In genomic region chr11:97279405-97280215, GRCm38 (mm10) we compare ENCODE assay signal across 8 mouse cellular contexts. TPM values are rescaled to one million over a fixed set of nuclear protein-coding genes. Genes with fewer than 3 reads are reported as not detected.
A peak's percentile ranks its signal among the peaks of the same experiment; 100 is the strongest.
DNase-seq lines count a peak whose midpoint lies in the region; ATAC-seq lines count a peak whose summit lies in the region.

No protein-coding gene starts in this region.

- peaks cover 15% of the 10 kb centered on the region for H3K4me1 ChIP-seq in limb, embryonic 12.5 days (replicated peaks)
- peaks cover 26% of the 10 kb centered on the region for H3K4me1 ChIP-seq in midbrain, embryonic 13.5 days (replicated peaks)

- H3K4me3 ChIP-seq in limb, embryonic 12.5 days (replicated peaks) = peak overlapping the region; percentile 99
- H3K4me3 ChIP-seq in midbrain, embryonic 13.5 days (replicated peaks) = peak overlapping the region; percentile 100

- no peaks in the 10 kb centered on the region for H3K27me3 ChIP-seq in limb, embryonic 12.5 days
- H3K27me3 ChIP-seq in midbrain, embryonic 13.5 days = no peaks in the 10 kb centered on the region

- DNase-seq in urinary bladder, adult 18-20 months (ENCODE audit: low spot score in 2 of 2) = peak; percentile 15 to 37
- DNase-seq in urinary bladder, postnatal 10 days (ENCODE audit: low spot score) = no peak
- peak; percentile 85 for DNase-seq in embryo, embryonic 9.5 days (ENCODE audit: extremely low spot score)
- peak; percentile 43 for DNase-seq in kidney, adult 11 months
- DNase-seq in spleen, postnatal 36 days (ENCODE audit: low spot score in 2 of 2) = peak; percentile 10 to 15

- 1% methylated on average over 63 of the region's 64 CpGs for WGBS in limb, embryonic 12.5 days
- under 1% methylated on average over 63 of the region's 64 CpGs for WGBS in midbrain, embryonic 13.5 days

- peak overlapping the region; percentile 96 for H3K27ac ChIP-seq in limb, embryonic 12.5 days
- peak overlapping the region; percentile 99 for H3K27ac ChIP-seq in midbrain, embryonic 13.5 days

- H3K9ac ChIP-seq in limb, embryonic 12.5 days (replicated peaks) = peak overlapping the region; percentile 99
- H3K9ac ChIP-seq in midbrain, embryonic 13.5 days (replicated peaks) = peak overlapping the region; percentile 99

- peak overlapping the region; percentile 65 for H3K4me2 ChIP-seq in limb, embryonic 12.5 days
- H3K4me2 ChIP-seq in midbrain, embryonic 13.5 days (replicated peaks) = peak overlapping the region; percentile 63

- H3K36me3 ChIP-seq in limb, embryonic 12.5 days = no peaks in the 10 kb centered on the region
- no peaks in the 10 kb centered on the region for H3K36me3 ChIP-seq in midbrain, embryonic 13.5 days

- H3K9me3 ChIP-seq in limb, embryonic 12.5 days = peaks cover under 1% of the 10 kb centered on the region; the same call in 1 of the 2 replicates
- H3K9me3 ChIP-seq in midbrain, embryonic 13.5 days = no peaks in the 10 kb centered on the region; the same call in 1 of the 2 replicates

- peak; percentile 65 for ATAC-seq in granulocyte monocyte progenitor cell, adult 5-6 weeks (replicated peaks; ENCODE audit: poor library complexity, severe bottlenecking)
- peak; percentile 73 for ATAC-seq in limb, embryonic 12.5 days (ENCODE audit: insufficient number of reproducible peaks, insufficient read depth, low FRiP score, low TSS enrichment, low read depth)
- peak; percentile 93 for ATAC-seq in midbrain, embryonic 13.5 days

RNA-seq across cellular contexts. Expression of gene Npepps, which starts 0.8 kb away (rescaled TPM):
- total RNA-seq in granulocyte monocyte progenitor cell, adult 5-6 weeks (2014; fragmentation: Nextera tagmentation) = 46.9 and 69.3 TPM in 2 replicates
- 21.6 and 31.3 TPM in 2 replicates for total RNA-seq in granulocyte monocyte progenitor cell, adult 5-6 weeks (2017)
- polyA plus RNA-seq in limb, embryonic 12.5 days (2016; fragmentation: Nextera tagmentation; extraction: Ambion mirVana) = 81.1 and 85.8 TPM in 2 replicates
- polyA plus RNA-seq in midbrain, embryonic 13.5 days (2015; fragmentation: Nextera tagmentation; extraction: Ambion mirVana) = 146 and 156 TPM in 2 replicates

RNA-seq across cellular contexts. Expression of gene Mrpl45, which starts 35.9 kb away (rescaled TPM):
- 26.6 and 36.0 TPM in 2 replicates for total RNA-seq in granulocyte monocyte progenitor cell, adult 5-6 weeks (2014; fragmentation: Nextera tagmentation)
- 25.7 and 26.6 TPM in 2 replicates for total RNA-seq in granulocyte monocyte progenitor cell, adult 5-6 weeks (2017)
- polyA plus RNA-seq in limb, embryonic 12.5 days (2016; fragmentation: Nextera tagmentation; extraction: Ambion mirVana) = 51.2 and 53.5 TPM in 2 replicates
- 39.6 and 46.4 TPM in 2 replicates for polyA plus RNA-seq in midbrain, embryonic 13.5 days (2015; fragmentation: Nextera tagmentation; extraction: Ambion mirVana)
